Mouse (Mus musculus) embryonic fibroblast, embryonic 13.5 days (primary cell): Measurements from ENCODE around the gene Kirrel3.

ENCODE experiments used
- CTCF ChIP-seq: IDR thresholded peaks from 2 replicates; pipeline ENCODE4 v1.5.1; 2011; ENCODE audit warnings: mild to moderate bottlenecking, control low read depth, low read length, moderate library complexity, borderline replicate concordance; ENCODE audit not compliant: insufficient read depth
- POLR2A ChIP-seq: IDR thresholded peaks from 2 replicates; pipeline ENCODE4 v1.6.1; 2011; ENCODE audit warnings: low read depth, mild to moderate bottlenecking, control low read depth, low read length, moderate library complexity

- no peak for TF ChIP-seq CTCF
- no peak for TF ChIP-seq POLR2A
These were observed 399.2 kb downstream of the Kirrel3 start for GRCm38 (mm10) chr9:34884942-34885341.
